Mouse (Mus musculus) embryonic fibroblast, embryonic 13.5 days (primary cell): Measurements from ENCODE around the gene Mta1. TPM values are rescaled to one million over a fixed set of nuclear protein-coding genes. Genes with fewer than 3 reads are reported as not detected.
A peak's percentile ranks its signal among the peaks of the same experiment; 100 is the strongest.

Source experiments
- H3K27ac ChIP-seq: 2 replicates; pipeline ENCODE4 v1.5.1; 2012; ENCODE audit warnings: low read length, control low read depth, inconsistent platforms; ENCODE audit not compliant: insufficient read depth
- H3K4me1 ChIP-seq: 2 replicates; pipeline ENCODE4 v1.6.1; 2011; ENCODE audit warnings: low read length; ENCODE audit not compliant: control insufficient read depth, insufficient read depth
- H3K4me3 ChIP-seq: 2 replicates; pipeline ENCODE4 v1.5.1; 2011; ENCODE audit warnings: mild to moderate bottlenecking, control low read depth, low read length; ENCODE audit not compliant: insufficient read depth
- CTCF ChIP-seq: IDR thresholded peaks from 2 replicates; pipeline ENCODE4 v1.5.1; 2011; ENCODE audit warnings: mild to moderate bottlenecking, control low read depth, low read length, moderate library complexity, borderline replicate concordance; ENCODE audit not compliant: insufficient read depth
- POLR2A ChIP-seq: IDR thresholded peaks from 2 replicates; pipeline ENCODE4 v1.6.1; 2011; ENCODE audit warnings: low read depth, mild to moderate bottlenecking, control low read depth, low read length, moderate library complexity
- polyA plus RNA-seq: library from polyadenylated mRNA; stranded (reverse); fragments of >200 nt; gene quantifications from 2 replicates; pipeline ENCODE4 v1.2.4, GENCODE M21; 2011; ENCODE audit warnings: low read depth; ENCODE audit not compliant: missing spikeins, insufficient read length

The Mta1 gene
- polyA plus RNA-seq, 1 experiment: 86.5 TPM

DNA sequence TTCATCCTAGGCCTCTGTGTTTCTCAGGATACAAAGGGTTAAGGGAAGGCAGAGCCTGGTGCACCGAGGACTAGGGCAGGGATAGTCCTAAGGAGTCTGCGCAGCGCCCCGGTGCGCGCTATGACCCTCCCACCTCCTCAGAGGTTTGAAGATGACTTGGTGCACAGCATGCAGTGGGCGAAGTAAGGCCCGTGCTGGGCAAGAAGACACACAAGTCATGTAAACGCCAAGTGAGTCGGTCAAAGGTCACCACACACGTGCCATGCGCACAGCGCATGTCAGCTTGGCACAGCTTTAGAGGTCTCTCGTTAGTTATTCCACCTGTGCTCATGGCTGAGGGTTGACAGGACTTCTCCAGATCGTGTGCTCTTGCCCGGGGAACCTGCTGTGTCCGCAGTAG lies 8.0 kb upstream of the Mta1 start:
- Histone ChIP-seq H3K4me3 (no peak overlapping the region), H3K27ac (no peak overlapping the region), H3K4me1 (no peaks in the 10 kb centered on the region)
- TF ChIP-seq CTCF: no peak
- no peak for TF ChIP-seq POLR2A

DNA sequence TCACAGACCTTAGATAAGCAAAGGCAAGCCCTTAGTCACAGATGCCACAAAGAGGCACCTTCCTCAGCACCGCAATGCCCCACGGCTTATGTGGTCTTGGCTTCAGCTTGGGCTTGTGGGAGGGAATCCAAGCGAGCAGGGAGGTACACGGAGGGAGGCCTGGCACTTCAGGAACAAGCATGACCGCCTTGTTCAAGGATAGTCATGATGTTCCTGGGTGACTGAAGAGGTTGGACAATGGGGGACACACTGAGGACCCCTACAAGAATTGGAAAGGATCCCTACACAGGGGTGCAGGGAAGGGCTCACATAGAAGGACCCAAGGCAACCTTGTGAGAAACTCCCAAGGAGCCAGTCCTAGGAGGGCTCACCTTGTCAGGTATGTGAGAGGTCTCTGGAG lies 1.0 kb upstream of the Mta1 start:
- no peak overlapping the region for H3K4me3 ChIP-seq
- no peak overlapping the region for H3K27ac ChIP-seq
- TF ChIP-seq CTCF: no peak
- TF ChIP-seq POLR2A: no peak
- peaks cover 7% of the 10 kb centered on the region for H3K4me1 ChIP-seq

DNA sequence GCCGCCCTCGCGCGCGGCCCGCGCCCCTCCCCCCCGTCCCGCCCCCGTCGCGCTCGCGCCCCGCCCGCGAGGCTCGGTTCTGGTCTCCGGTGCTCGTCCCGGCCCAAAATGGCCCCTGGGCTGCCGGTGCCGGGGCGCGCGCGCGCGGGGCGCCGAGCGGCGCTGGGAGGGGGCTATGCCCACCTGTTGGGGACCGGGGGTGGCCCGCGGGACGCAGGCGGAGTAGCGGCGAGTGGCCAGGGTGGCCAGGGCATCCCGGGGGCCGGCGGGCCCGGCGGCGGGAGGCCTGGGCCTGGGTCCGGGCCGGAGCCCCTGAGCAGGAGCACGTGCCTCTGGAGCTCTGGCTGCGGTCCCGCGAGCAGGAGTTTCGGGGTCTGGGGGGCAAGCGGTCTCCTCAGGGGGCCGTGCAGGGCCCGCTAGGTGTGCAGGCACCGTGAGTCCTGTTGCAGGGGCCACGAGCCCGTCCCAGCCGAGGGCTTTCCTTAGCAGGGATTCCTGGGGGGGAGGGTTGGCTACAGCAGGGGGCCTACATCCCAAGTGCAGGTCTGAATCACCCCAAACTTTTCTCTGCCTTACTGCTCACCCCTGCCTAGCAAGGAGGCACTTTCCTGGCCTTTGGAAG lies 563 bp downstream of the Mta1 start:
- H3K4me1 ChIP-seq: peaks cover 7% of the 10 kb centered on the region
- peak overlapping the region; percentile 42 for H3K27ac ChIP-seq
- peak overlapping the region; percentile 98 for H3K4me3 ChIP-seq
- no peak for TF ChIP-seq POLR2A
- no peak for TF ChIP-seq CTCF

DNA sequence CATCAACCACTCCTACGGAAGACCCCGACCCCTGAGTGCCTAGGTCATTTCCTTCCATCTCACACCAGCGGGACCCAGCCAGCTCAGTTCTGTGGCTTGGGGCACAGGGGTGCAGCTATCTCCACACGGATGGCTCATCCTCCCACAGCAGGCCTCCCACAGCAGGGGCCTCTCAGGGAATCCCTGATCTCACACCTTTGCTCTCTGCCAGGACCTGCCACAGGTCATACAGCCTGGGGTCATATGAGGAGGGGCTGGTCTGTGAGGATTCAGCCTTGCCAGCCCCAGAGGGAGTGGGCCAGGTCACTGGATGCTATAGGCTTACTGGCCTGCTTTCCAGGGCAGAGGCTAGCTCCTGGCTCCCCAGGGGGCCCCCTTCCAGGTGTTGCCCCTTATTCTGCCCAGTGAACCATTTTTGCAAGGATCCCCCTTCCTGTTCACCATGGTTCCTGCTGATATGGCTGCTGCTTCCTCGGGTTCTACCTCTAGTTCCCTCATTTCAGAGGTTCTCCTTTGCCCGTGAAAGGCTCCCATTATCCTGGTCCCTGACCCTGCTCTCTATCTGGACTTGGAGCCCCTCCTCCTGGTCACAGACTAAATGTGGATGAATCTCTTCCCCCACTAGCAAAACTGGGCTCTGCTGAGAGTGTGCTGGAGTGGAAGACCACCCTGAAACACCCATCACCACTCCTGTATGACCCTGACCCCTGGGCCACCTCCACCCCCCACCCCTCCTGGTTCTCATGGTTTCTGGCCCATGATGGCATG lies 1.6 kb downstream of the Mta1 start:
- Histone ChIP-seq H3K4me3 (peak overlapping the region; percentile 98), H3K4me1 (peaks cover 7% of the 10 kb centered on the region), H3K27ac (no peak overlapping the region)
- TF ChIP-seq CTCF (no peak), POLR2A (no peak)

DNA sequence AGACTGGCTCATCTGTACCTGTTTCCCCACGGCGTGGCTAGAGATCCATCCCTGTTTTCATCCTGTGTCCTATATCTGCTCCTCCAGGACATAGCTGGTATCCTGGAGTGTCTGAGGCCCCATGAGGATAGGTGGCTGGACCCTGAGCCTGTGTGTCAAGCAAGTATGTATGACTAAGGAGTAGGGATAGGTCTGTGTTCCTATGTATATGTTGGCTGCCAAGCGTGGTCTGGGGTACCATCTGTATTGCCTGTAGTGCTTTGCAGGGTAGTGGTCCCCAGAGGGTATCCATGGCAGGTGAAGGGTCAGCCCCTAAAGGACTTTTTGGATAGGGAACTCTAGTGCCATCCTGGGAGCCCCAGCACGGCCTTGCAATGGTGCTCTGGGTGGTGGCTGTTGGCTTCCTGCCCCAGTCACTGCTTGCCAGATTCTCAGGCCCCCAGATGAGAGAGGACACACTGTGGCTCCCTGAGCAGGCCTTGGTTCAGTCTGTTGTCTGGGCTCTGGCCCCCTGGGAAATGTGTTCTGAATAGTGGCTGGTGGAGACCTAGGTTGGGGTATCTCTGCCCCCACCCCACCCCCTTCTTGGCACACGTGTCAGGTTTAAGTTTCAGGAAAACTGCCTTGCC lies 2.5 kb downstream of the Mta1 start:
- Histone ChIP-seq H3K4me3 (no peak overlapping the region), H3K4me1 (peaks cover 7% of the 10 kb centered on the region), H3K27ac (no peak overlapping the region)
- TF ChIP-seq CTCF: no peak
- no peak for TF ChIP-seq POLR2A

DNA sequence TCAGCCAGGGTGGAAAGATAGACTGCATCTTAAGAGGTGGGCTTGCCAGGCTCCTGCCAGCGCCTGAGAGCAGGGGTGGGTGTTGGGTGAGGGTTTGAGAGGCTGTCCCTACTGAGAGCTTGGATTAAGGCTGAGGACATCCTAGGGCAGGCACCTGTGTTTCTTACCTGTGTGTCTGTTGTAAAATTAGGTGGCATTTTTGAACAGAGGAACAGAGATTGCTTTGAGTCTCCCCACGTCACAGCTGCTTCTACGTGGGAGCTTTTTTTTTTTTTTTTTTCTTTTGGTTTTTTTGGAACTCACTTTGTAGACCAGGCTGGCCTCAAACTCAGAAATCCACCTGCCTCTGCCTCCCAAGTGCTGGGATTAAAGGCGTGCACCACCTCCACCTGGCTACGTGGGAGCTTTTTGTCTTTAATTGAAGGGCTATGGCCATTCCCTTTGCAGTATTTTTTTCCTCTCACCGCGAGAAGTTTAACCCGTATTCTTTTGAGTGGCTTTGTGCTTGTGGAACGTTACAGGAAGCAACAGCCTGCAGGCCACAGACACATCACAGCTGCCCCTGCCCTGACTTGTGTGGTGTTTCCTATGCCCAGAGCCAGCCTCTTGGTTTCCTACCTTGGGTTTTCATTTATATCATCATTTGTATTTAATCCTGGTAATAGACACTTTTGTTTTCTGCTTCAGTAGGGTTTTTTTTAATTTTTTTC lies 3.3 kb downstream of the Mta1 start:
- Histone ChIP-seq H3K27ac (no peak overlapping the region), H3K4me3 (no peak overlapping the region), H3K4me1 (peaks cover 7% of the 10 kb centered on the region)
- TF ChIP-seq POLR2A: no peak
- TF ChIP-seq CTCF: no peak

DNA sequence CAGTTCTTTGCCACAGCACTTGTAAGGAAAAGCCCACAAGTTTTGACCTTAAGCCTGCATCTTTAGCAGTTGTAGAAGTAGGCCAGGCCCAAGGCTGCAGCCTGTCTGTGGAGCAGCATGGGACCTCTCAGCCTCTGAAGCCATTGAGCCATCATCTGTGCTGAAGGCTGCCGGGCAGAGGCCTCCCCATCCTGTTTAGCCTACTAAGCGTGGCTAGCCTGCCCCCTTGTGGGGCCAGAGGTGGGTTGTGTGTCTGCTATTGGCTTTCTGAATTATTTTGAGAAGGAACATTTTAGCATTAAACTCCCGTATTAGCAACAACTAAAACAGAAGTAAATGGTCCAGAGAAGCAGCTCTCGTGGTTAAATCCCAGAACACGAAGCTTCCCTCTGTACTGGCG lies 4.4 kb downstream of the Mta1 start:
- TF ChIP-seq CTCF (peak; percentile 31; the same call in 1 of the 2 replicates), POLR2A (no peak)
- Histone ChIP-seq H3K27ac (no peak overlapping the region), H3K4me3 (no peak overlapping the region), H3K4me1 (peaks cover 16% of the 10 kb centered on the region)

DNA sequence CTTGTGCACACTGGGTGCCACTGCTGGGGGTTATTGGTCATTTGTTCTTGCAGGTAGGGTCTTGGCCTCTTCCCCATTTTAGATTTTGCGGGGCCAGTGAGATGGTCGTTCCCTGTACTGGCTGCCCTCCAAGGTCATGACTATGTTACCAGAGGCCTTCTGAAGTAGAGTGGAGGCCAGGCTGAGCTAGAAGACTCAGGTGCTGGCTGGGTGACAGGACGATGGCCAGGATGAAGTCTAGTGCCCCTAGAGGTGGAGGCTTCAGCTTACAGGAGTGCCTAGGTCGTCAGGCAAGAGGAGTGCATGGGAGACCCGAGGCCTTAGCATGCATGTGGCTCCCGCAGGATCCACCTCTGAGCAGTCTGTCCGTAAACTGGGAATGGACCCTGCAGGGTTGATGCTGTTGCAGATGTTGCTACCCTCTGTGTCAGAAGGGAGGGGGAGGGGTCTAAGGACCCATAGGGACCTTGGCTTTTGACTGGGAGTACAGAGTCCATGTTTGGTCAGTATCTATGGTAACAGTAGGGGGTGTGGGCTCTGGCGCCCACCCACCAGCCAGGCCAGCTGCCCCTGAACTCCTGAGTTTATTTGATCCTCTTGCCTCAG lies 5.9 kb downstream of the Mta1 start:
- H3K4me3 ChIP-seq: no peak overlapping the region
- H3K27ac ChIP-seq: no peak overlapping the region
- TF ChIP-seq CTCF: 0 out of 2 replicates have a peak, but pooled peaks have one; percentile 13
- TF ChIP-seq POLR2A: no peak
- peaks cover 19% of the 10 kb centered on the region for H3K4me1 ChIP-seq

DNA sequence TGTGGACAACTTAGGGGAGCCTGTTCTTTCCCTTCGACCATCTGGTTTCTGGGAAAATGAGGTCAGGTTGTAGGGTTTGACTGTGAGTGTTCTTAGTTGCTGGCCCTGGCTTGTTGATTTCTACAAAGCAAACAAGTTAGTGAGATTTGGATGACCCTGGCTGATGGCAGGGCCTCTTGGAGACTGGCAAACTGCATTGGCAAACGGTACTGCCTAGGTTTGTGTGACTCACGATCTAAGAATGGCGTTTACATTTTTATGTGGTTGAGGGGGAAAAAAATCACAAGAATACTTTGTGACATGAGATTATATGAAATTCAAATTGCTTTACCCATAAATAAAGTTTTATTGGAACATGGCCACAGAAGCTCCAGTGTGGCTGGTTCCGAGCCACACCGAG lies 8.3 kb downstream of the Mta1 start:
- H3K4me1 ChIP-seq: peaks cover 14% of the 10 kb centered on the region
- TF ChIP-seq POLR2A: no peak
- no peak for TF ChIP-seq CTCF
- H3K27ac ChIP-seq: no peak overlapping the region
- no peak overlapping the region for H3K4me3 ChIP-seq
